Mouse (Mus musculus): ENCODE data around the gene Lor. TPM values are rescaled to one million over a fixed set of nuclear protein-coding genes. Genes with fewer than 3 reads are reported as not detected.
A peak's percentile ranks its signal among the peaks of the same experiment; 100 is the strongest.

Lor gene
- polyA plus RNA-seq, 1 experiment = 6.9 TPM

DNA sequence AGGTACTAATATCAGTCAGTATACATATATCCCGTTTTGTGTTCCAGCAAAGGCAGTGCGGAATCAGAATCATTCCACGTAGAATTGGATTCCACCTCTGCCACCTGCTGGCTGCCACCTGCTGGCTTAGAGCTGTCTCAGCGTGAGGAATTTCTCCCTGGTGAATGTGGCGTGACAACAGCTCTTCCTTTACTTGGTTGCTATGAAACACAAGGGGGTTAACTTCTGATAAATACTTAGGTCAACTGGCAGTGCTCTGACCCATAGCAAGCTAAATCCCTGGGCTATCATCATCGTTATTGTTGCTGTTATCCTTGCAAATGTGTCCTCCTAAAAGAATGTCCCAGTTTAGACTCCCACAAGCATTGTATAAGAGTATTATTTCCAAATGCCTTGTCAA, 23.6 kb upstream of the Lor start:
- Histone ChIP-seq H3K79me3 (ENCODE audit: low read depth) (no peaks in the 10 kb centered on the region), H3K4me3 (ENCODE audit: insufficient read depth, poor library complexity, severe bottlenecking) (no peak overlapping the region), H3K27me3 (ENCODE audit: control insufficient read depth, insufficient read depth, insufficient read length) (no peaks in the 10 kb centered on the region), H3K36me3 (ENCODE audit: control insufficient read depth, insufficient read depth) (no peaks in the 10 kb centered on the region), H3K79me2 (ENCODE audit: control insufficient read depth, insufficient read depth) (no peaks in the 10 kb centered on the region), H3ac (ENCODE audit: control insufficient read depth, insufficient read length, low read depth) (no peak overlapping the region)
- no peak for TF ChIP-seq CTCF (IDR thresholded peaks at IDR 0.05; ENCODE audit: control insufficient read depth, insufficient read depth, insufficient read length)
- TF ChIP-seq FOSL1 (IDR thresholded peaks at IDR 0.05; ENCODE audit: insufficient read depth, low read length, poor library complexity, severe bottlenecking) = no peak
- no peak for TF ChIP-seq USF1 (IDR thresholded peaks at IDR 0.05; ENCODE audit: low read depth)
- no peak for TF ChIP-seq MYOD1 (IDR thresholded peaks at IDR 0.05; ENCODE audit: control insufficient read depth, insufficient read length, low read depth)
- TF ChIP-seq MYOG (IDR thresholded peaks at IDR 0.05; ENCODE audit: control insufficient read depth, extremely low read depth, insufficient read length) = no peak
- no peak for TF ChIP-seq CEBPB (IDR thresholded peaks at IDR 0.05; ENCODE audit: low read depth)
- TF ChIP-seq MAX (IDR thresholded peaks at IDR 0.05) = no peak

DNA sequence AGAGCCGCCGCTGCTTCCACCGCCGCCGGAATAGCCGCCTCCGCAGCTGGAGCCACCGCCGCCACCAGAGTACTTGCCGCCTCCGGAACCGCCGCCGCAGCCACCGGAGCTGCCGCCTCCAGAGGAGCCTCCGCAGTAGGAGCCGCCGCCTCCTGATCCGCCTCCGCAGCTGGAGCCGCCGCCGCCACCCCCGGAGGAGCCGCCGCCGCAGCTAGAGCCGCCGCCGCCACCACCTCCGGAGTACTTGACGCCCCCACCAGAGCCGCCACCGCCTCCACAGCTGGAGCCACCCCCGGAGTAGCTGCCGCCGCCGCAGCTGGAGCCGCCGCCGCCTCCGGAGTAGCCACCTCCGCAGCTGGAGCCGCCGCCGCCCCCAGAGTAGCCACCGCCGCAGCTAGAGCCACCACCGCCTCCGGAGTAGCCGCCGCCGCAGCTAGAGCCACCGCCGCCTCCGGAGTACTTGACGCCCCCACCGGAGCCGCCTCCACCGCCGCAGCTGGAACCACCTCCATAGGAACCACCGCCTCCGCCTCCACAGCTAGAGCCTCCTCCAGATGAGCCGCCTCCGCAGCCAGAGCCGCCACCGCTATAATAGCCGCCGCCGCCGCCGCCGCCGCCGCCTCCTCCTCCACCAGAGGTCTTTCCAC, 1.5 kb downstream of the Lor start:
- TF ChIP-seq MYOD1 (IDR thresholded peaks at IDR 0.05; ENCODE audit: control insufficient read depth, insufficient read length, low read depth) = no peak
- TF ChIP-seq CEBPB (IDR thresholded peaks at IDR 0.05; ENCODE audit: low read depth) = no peak
- TF ChIP-seq FOSL1 (IDR thresholded peaks at IDR 0.05; ENCODE audit: insufficient read depth, low read length, poor library complexity, severe bottlenecking) = no peak
- no peak for TF ChIP-seq MAX (IDR thresholded peaks at IDR 0.05)
- TF ChIP-seq MYOG (IDR thresholded peaks at IDR 0.05; ENCODE audit: control insufficient read depth, extremely low read depth, insufficient read length) = no peak
- TF ChIP-seq CTCF (IDR thresholded peaks at IDR 0.05; ENCODE audit: control insufficient read depth, insufficient read depth, insufficient read length) = no peak
- TF ChIP-seq USF1 (IDR thresholded peaks at IDR 0.05; ENCODE audit: low read depth) = no peak
- Histone ChIP-seq H3K36me3 (ENCODE audit: control insufficient read depth, insufficient read depth) (no peaks in the 10 kb centered on the region), H3K79me3 (ENCODE audit: low read depth) (no peaks in the 10 kb centered on the region), H3K79me2 (ENCODE audit: control insufficient read depth, insufficient read depth) (no peaks in the 10 kb centered on the region), H3K4me3 (ENCODE audit: insufficient read depth, poor library complexity, severe bottlenecking) (peak overlapping the region; percentile 34), H3K27me3 (ENCODE audit: control insufficient read depth, insufficient read depth, insufficient read length) (no peaks in the 10 kb centered on the region), H3ac (ENCODE audit: control insufficient read depth, insufficient read length, low read depth) (peak overlapping the region; percentile 31)

DNA sequence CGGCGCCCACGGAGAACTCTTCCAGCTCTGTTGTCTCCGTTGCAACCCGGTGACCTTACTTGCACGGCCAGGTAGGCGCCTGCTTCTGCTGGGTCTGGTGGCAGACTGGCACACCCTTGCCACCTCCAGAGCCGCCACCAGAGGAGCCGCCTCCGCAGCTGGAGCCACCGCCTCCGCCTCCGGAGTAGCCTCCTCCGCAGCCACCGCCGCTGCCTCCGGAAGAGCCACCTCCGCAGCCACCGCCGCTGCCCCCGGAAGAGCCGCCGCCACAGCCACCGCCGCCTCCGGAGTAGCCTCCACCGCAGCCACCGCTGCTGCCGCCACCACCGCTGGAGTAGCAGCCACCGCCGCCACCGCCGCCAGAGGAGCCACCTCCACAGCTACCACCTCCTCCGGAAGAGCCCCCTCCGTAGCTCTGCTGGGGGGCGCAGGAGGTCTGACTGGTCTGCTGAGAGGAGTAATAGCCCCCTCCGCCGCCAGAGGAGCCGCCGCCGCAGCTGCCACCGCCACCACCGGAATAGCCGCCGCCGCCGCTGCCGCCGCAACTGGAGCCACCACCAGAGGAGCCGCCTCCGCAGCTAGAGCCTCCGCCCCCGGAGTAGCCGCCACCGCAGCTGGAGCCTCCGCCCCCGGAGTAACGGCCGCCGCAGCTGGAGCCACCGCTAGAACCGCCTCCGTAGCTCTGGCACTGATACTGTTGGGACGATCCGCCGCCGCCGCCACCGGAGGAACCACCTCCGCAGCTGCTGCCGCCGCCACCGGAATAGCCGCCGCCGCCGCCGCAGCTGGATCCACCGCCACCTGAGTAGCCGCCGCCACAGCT, 2.3 kb downstream of the Lor start:
- TF ChIP-seq USF1 (IDR thresholded peaks at IDR 0.05; ENCODE audit: low read depth) = no peak
- TF ChIP-seq MYOD1 (IDR thresholded peaks at IDR 0.05; ENCODE audit: control insufficient read depth, insufficient read length, low read depth) = no peak
- no peak for TF ChIP-seq MYOG (IDR thresholded peaks at IDR 0.05; ENCODE audit: control insufficient read depth, extremely low read depth, insufficient read length)
- TF ChIP-seq MAX (IDR thresholded peaks at IDR 0.05) = no peak
- TF ChIP-seq CEBPB (IDR thresholded peaks at IDR 0.05; ENCODE audit: low read depth) = no peak
- TF ChIP-seq CTCF (IDR thresholded peaks at IDR 0.05; ENCODE audit: control insufficient read depth, insufficient read depth, insufficient read length) = no peak
- no peak for TF ChIP-seq FOSL1 (IDR thresholded peaks at IDR 0.05; ENCODE audit: insufficient read depth, low read length, poor library complexity, severe bottlenecking)
- H3K36me3 ChIP-seq (ENCODE audit: control insufficient read depth, insufficient read depth) = no peaks in the 10 kb centered on the region
- H3K79me2 ChIP-seq (ENCODE audit: control insufficient read depth, insufficient read depth) = no peaks in the 10 kb centered on the region
- H3ac ChIP-seq (ENCODE audit: control insufficient read depth, insufficient read length, low read depth) = peak overlapping the region; percentile 31
- H3K27me3 ChIP-seq (ENCODE audit: control insufficient read depth, insufficient read depth, insufficient read length) = no peaks in the 10 kb centered on the region
- H3K79me3 ChIP-seq (ENCODE audit: low read depth) = no peaks in the 10 kb centered on the region
- H3K4me3 ChIP-seq (ENCODE audit: insufficient read depth, poor library complexity, severe bottlenecking) = peak overlapping the region; percentile 34

DNA sequence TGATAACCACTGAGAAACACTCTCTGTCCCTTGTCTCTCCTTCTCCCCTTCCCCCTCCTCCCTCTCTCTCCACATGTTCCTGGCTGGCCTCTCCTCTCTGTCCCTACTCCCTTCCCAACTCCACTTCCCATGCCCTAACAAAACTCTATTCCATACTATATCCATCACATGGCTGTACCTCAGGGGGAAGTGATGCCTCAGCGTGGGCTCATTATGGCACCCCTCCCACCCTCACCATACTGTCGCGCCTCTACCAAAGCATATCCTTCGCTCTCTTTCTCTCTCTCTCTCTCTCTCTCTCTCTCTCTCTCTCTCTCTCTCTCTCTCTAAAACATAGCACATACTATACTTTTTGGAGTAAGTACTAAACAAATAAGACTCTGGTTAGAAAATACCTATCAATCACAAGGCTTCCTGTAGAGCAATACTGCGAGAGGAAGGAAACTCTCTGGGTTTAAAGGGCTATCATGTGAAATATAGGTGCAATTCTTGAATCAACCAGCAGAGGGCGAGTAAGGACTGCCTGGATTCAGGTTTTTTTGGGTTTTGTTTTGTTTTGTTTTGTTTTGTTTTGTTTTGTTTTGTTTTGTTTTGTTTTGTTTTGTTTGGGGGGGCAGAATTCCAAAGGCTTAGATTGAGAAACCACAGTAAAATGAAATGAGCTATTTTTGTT, 32.4 kb downstream of the Lor start:
- no peaks in the 10 kb centered on the region for H3K79me2 ChIP-seq (ENCODE audit: control insufficient read depth, insufficient read depth)
- no peaks in the 10 kb centered on the region for H3K79me3 ChIP-seq (ENCODE audit: low read depth)
- H3ac ChIP-seq (ENCODE audit: control insufficient read depth, insufficient read length, low read depth) = no peak overlapping the region
- no peaks in the 10 kb centered on the region for H3K27me3 ChIP-seq (ENCODE audit: control insufficient read depth, insufficient read depth, insufficient read length)
- no peak for TF ChIP-seq USF1 (IDR thresholded peaks at IDR 0.05; ENCODE audit: low read depth)
- no peak for TF ChIP-seq FOSL1 (IDR thresholded peaks at IDR 0.05; ENCODE audit: insufficient read depth, low read length, poor library complexity, severe bottlenecking)
- no peak overlapping the region for H3K4me3 ChIP-seq (ENCODE audit: insufficient read depth, poor library complexity, severe bottlenecking)
- no peaks in the 10 kb centered on the region for H3K36me3 ChIP-seq (ENCODE audit: control insufficient read depth, insufficient read depth)

DNA sequence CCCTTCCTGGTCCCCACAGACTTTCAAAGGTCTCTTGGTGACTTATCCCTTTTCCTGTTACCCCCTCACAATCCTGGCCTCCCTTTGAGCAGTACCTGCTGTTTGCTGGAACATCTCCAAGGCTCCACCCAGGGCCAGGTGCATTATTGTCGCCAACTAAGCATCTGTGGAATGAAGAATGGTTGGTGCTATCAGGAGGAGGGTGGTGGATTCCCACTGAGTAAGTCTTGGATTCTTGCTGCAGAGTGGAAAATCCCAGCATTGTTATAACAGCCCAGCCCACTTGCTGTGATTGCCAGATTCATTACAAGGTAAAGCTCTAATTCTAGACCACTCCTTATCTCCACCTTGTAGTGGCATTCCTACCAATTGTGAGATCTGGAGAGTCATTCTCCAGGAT, 49.0 kb downstream of the Lor start:
- Histone ChIP-seq H3K79me3 (ENCODE audit: low read depth) (no peaks in the 10 kb centered on the region), H3K79me2 (ENCODE audit: control insufficient read depth, insufficient read depth) (no peaks in the 10 kb centered on the region), H3K27me3 (ENCODE audit: control insufficient read depth, insufficient read depth, insufficient read length) (no peaks in the 10 kb centered on the region), H3K36me3 (ENCODE audit: control insufficient read depth, insufficient read depth) (no peaks in the 10 kb centered on the region), H3K4me3 (ENCODE audit: insufficient read depth, poor library complexity, severe bottlenecking) (no peak overlapping the region), H3ac (ENCODE audit: control insufficient read depth, insufficient read length, low read depth) (no peak overlapping the region)
- TF ChIP-seq CTCF (IDR thresholded peaks at IDR 0.05; ENCODE audit: control insufficient read depth, insufficient read depth, insufficient read length) = no peak
- no peak for TF ChIP-seq CEBPB (IDR thresholded peaks at IDR 0.05; ENCODE audit: low read depth)
- TF ChIP-seq FOSL1 (IDR thresholded peaks at IDR 0.05; ENCODE audit: insufficient read depth, low read length, poor library complexity, severe bottlenecking) = no peak
- TF ChIP-seq MYOD1 (IDR thresholded peaks at IDR 0.05; ENCODE audit: control insufficient read depth, insufficient read length, low read depth) = no peak
- no peak for TF ChIP-seq MAX (IDR thresholded peaks at IDR 0.05)
- no peak for TF ChIP-seq USF1 (IDR thresholded peaks at IDR 0.05; ENCODE audit: low read depth)
- TF ChIP-seq MYOG (IDR thresholded peaks at IDR 0.05; ENCODE audit: control insufficient read depth, extremely low read depth, insufficient read length) = no peak

All from C2C12 (cell line).